Mouse (Mus musculus): ENCODE measurements around the gene Prorsd1.

DNA sequence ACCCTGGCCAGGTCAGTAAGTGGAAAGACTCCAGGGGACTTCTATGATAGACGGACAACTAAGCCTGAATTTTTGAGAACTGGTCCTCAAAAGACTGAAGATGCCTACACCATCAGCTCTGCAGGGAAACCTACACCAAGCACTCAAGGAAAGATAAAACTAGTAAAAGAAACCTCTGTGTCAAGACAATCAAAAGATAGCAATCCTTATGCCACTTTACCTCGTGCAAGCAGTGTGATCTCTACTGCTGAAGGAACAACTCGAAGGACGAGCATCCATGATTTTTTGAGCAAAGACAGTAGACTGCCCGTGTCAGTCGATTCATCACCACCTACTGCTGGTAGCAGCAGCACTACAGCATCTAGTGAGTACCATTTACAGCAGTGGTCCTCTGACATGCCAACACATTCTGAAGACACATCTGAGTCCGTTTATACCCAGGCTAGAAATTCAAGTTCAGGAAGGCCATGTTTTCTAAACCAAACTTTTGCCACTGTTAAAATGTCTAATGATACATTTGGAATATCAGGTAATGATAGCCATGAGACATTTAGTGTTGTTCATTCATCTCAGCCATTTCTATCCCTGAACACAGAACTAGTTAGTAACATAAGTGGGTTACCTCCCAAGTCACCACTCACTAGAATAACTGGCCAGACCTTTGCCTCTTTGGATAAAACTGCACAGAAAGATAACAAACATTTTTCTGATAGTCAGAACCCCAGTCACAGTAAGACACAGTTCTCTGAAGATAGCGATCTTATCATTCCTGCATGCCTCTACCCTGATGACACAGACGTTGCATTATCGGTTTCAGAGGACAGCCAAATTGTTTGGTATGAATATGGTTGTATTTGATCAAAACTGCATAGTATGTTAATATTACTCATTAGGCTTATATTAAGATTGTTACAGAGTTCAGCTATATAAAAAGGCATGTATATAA, 10.6 kb downstream of the Prorsd1 start:
- TF ChIP-seq POLR2A (IDR thresholded peaks at IDR 0.05; ENCODE audit: insufficient read length, low read depth) (no peak), MAX (IDR thresholded peaks at IDR 0.05; ENCODE audit: low read depth) (no peak), E2F4 (IDR thresholded peaks at IDR 0.05; ENCODE audit: insufficient read depth) (no peak), MYOG (IDR thresholded peaks at IDR 0.05; ENCODE audit: control insufficient read depth in 1 of 3, insufficient read depth in 1 of 3, insufficient read length in 2 of 3, low read depth in 2 of 3) (no peak), POLR2AphosphoS2 (IDR thresholded peaks at IDR 0.05; ENCODE audit: insufficient read length, low read depth) (no peak), TCF12 (IDR thresholded peaks at IDR 0.05; ENCODE audit: insufficient read depth, poor library complexity, severe bottlenecking) (no peak), CEBPB (IDR thresholded peaks at IDR 0.05; ENCODE audit: insufficient read depth, poor library complexity, severe bottlenecking) (no peak)

All from myocyte (in vitro differentiated cells).